Comparison of ENCODE assay signal across 29 mouse cellular contexts in genomic region chr10:23223336-23223735, GRCm38 (mm10).
DNase-seq lines count a peak whose midpoint lies in the region; ATAC-seq and TF ChIP-seq lines count a peak whose summit lies in the region.
"Had no signal": no experiment of that assay in that cellular context is flagged by ENCODE, and none has a peak within 500 bp of the region (broad histone marks: within the 10 kb centered on the region; RNA-seq: fewer than 3 reads in every experiment).

No protein-coding gene starts in this region.

- no peak for TF ChIP-seq CTCF in forebrain, postnatal 0 days (IDR thresholded peaks at IDR 0.05; ENCODE audit: low read depth)
- TF ChIP-seq CTCF in kidney, adult 2 months (conservative IDR thresholded peaks at IDR 0.05; ENCODE audit: insufficient read depth, insufficient read length, low read depth, low read length), result no peak

- TF ChIP-seq POLR2A in kidney, adult 2 months (IDR thresholded peaks at IDR 0.05; ENCODE audit: low read depth, low read length), result no peak

- H3K4me2 ChIP-seq in embryonic facial prominence, embryonic 14.5 days (ENCODE audit: low read depth, low read length), result no peak overlapping the region
- H3K4me2 ChIP-seq in forebrain, postnatal 0 days (ENCODE audit: low read depth), result no peak overlapping the region
- no peak overlapping the region for H3K4me2 ChIP-seq in forebrain, embryonic 11.5 days (ENCODE audit: low read depth, low read length, severe bottlenecking)
- no peak overlapping the region for H3K4me2 ChIP-seq in kidney, embryonic 15.5 days
- no peak overlapping the region for H3K4me2 ChIP-seq in midbrain, embryonic 11.5 days
- no peak overlapping the region for H3K4me2 ChIP-seq in midbrain, embryonic 15.5 days
- H3K4me2 ChIP-seq: embryonic facial prominence, embryonic 12.5 days; embryonic facial prominence, embryonic 15.5 days; forebrain, embryonic 13.5 days had no signal

- no peak overlapping the region for H3K27ac ChIP-seq in embryonic facial prominence, embryonic 14.5 days (replicated peaks; ENCODE audit: low read depth, low read length)
- no peak overlapping the region for H3K27ac ChIP-seq in embryonic facial prominence, embryonic 10.5 days (replicated peaks)
- no peak overlapping the region for H3K27ac ChIP-seq in forebrain, postnatal 0 days (ENCODE audit: low read depth, low read length)
- no peak overlapping the region for H3K27ac ChIP-seq in forebrain, embryonic 11.5 days (ENCODE audit: low read depth, low read length)
- 0 out of 2 replicates have a peak overlapping the region, but pooled peaks have one; percentile 68 for H3K27ac ChIP-seq in kidney, embryonic 15.5 days
- no peak overlapping the region for H3K27ac ChIP-seq in kidney, adult 2 months (ENCODE audit: insufficient read depth, low read depth, low read length)
- no peak overlapping the region for H3K27ac ChIP-seq in midbrain, embryonic 11.5 days (ENCODE audit: low read depth, low read length)
- H3K27ac ChIP-seq in midbrain, embryonic 15.5 days, result no peak overlapping the region
- H3K27ac ChIP-seq: embryonic facial prominence, embryonic 12.5 days; embryonic facial prominence, embryonic 15.5 days; forebrain, embryonic 10.5 days; forebrain, embryonic 13.5 days had no signal

- H3K4me3 ChIP-seq in embryonic facial prominence, embryonic 14.5 days (ENCODE audit: low read depth, low read length), result no peak overlapping the region
- no peak overlapping the region for H3K4me3 ChIP-seq in embryonic facial prominence, embryonic 10.5 days
- H3K4me3 ChIP-seq in forebrain, postnatal 0 days (ENCODE audit: low read depth, low read length), result no peak overlapping the region
- no peak overlapping the region for H3K4me3 ChIP-seq in forebrain, embryonic 11.5 days (ENCODE audit: low read depth, low read length)
- H3K4me3 ChIP-seq in kidney, embryonic 15.5 days (replicated peaks), result no peak overlapping the region
- H3K4me3 ChIP-seq in kidney, adult 2 months (ENCODE audit: insufficient read depth, low read depth, low read length), result no peak overlapping the region
- no peak overlapping the region for H3K4me3 ChIP-seq in midbrain, embryonic 11.5 days (ENCODE audit: low read depth, low read length)
- H3K4me3 ChIP-seq in midbrain, embryonic 15.5 days, result no peak overlapping the region
- H3K4me3 ChIP-seq: embryonic facial prominence, embryonic 12.5 days; embryonic facial prominence, embryonic 15.5 days; erythroblast, embryonic 14.5 days; forebrain, embryonic 10.5 days; forebrain, embryonic 13.5 days had no signal

- 71% methylated on average over 5 of the region's 5 CpGs for WGBS in embryonic facial prominence, embryonic 14.5 days
- WGBS in embryonic facial prominence, embryonic 10.5 days, result 90% methylated on average over 5 of the region's 5 CpGs
- 70% methylated on average over 5 of the region's 5 CpGs for WGBS in forebrain, postnatal 0 days
- 88% methylated on average over 5 of the region's 5 CpGs for WGBS in forebrain, embryonic 11.5 days
- WGBS in kidney, embryonic 15.5 days, result 69% methylated on average over 5 of the region's 5 CpGs
- WGBS in kidney, adult 2 months, result 78% methylated on average over 5 of the region's 5 CpGs
- 91% methylated on average over 5 of the region's 5 CpGs for WGBS in midbrain, embryonic 11.5 days
- 90% methylated on average over 5 of the region's 5 CpGs for WGBS in midbrain, embryonic 15.5 days

- peak; percentile 32 for DNase-seq in embryonic facial prominence, embryonic 14.5 days (ENCODE audit: low spot score)
- DNase-seq in embryonic facial prominence, embryonic 10.5 days (ENCODE audit: low spot score), result no peak
- no peak for DNase-seq in forebrain, postnatal 0 days
- DNase-seq in forebrain, embryonic 11.5 days (ENCODE audit: low spot score), result no peak
- DNase-seq in kidney, adult 2 months, result no peak
- peak; percentile 23 for DNase-seq in midbrain, embryonic 11.5 days (ENCODE audit: low spot score, missing footprints)
- DNase-seq: adrenal gland, adult 8-10 months; adrenal gland, postnatal 14 days; adrenal gland, postnatal 36 days; B cell, adult 2 months; cerebellum, adult 11 months; cerebellum, adult 18-20 months; cerebellum, adult 8-10 months; cerebellum, adult 9-11 months; cerebellum, postnatal 14 days; cerebellum, postnatal 36 days; embryo, embryonic 11 days had no signal

- no peaks in the 10 kb centered on the region for H3K4me1 ChIP-seq in embryonic facial prominence, embryonic 14.5 days (ENCODE audit: control insufficient read depth, insufficient read depth, low read length)
- H3K4me1 ChIP-seq in embryonic facial prominence, embryonic 10.5 days, result 0 out of 2 replicates have a peak, but pooled peaks cover 4% of the 10 kb centered on the region
- 0 out of 2 replicates have a peak, but pooled peaks cover 2% of the 10 kb centered on the region for H3K4me1 ChIP-seq in forebrain, postnatal 0 days (ENCODE audit: insufficient read depth)
- no peaks in the 10 kb centered on the region for H3K4me1 ChIP-seq in forebrain, embryonic 11.5 days (replicated peaks; ENCODE audit: control insufficient read depth, insufficient read depth, low read length)
- no peaks in the 10 kb centered on the region for H3K4me1 ChIP-seq in kidney, embryonic 15.5 days
- no peaks in the 10 kb centered on the region for H3K4me1 ChIP-seq in kidney, adult 2 months (ENCODE audit: control insufficient read depth, insufficient read depth, low read length)
- peaks cover 4% of the 10 kb centered on the region; the same call in 1 of the 2 replicates for H3K4me1 ChIP-seq in midbrain, embryonic 11.5 days (ENCODE audit: control insufficient read depth, insufficient read depth, low read length)
- H3K4me1 ChIP-seq in midbrain, embryonic 15.5 days, result no peaks in the 10 kb centered on the region; the same call in 1 of the 2 replicates
- H3K4me1 ChIP-seq: embryonic facial prominence, embryonic 12.5 days had no signal

- H3K9me3 ChIP-seq in embryonic facial prominence, embryonic 14.5 days (ENCODE audit: control insufficient read depth, low read length), result no peaks in the 10 kb centered on the region
- no peaks in the 10 kb centered on the region for H3K9me3 ChIP-seq in embryonic facial prominence, embryonic 10.5 days
- no peaks in the 10 kb centered on the region for H3K9me3 ChIP-seq in forebrain, postnatal 0 days (ENCODE audit: low read length)
- H3K9me3 ChIP-seq in forebrain, embryonic 11.5 days (ENCODE audit: control insufficient read depth, low read length), result no peaks in the 10 kb centered on the region
- no peaks in the 10 kb centered on the region for H3K9me3 ChIP-seq in kidney, embryonic 15.5 days (replicated peaks)
- no peaks in the 10 kb centered on the region for H3K9me3 ChIP-seq in midbrain, embryonic 11.5 days (ENCODE audit: control insufficient read depth, low read length)
- H3K9me3 ChIP-seq in midbrain, embryonic 15.5 days, result no peaks in the 10 kb centered on the region
- H3K9me3 ChIP-seq: embryonic facial prominence, embryonic 12.5 days; embryonic facial prominence, embryonic 15.5 days; forebrain, embryonic 10.5 days; forebrain, embryonic 13.5 days; G1E had no signal

- no peak overlapping the region for H3K9ac ChIP-seq in embryonic facial prominence, embryonic 14.5 days (ENCODE audit: low read depth, low read length)
- H3K9ac ChIP-seq in forebrain, postnatal 0 days, result no peak overlapping the region
- no peak overlapping the region for H3K9ac ChIP-seq in forebrain, embryonic 11.5 days (ENCODE audit: low read length)
- H3K9ac ChIP-seq in kidney, embryonic 15.5 days, result no peak overlapping the region
- no peak overlapping the region for H3K9ac ChIP-seq in midbrain, embryonic 11.5 days (ENCODE audit: low read length)
- no peak overlapping the region for H3K9ac ChIP-seq in midbrain, embryonic 15.5 days
- H3K9ac ChIP-seq: embryonic facial prominence, embryonic 12.5 days; embryonic facial prominence, embryonic 15.5 days; forebrain, embryonic 13.5 days had no signal

- no peaks in the 10 kb centered on the region for H3K27me3 ChIP-seq in embryonic facial prominence, embryonic 14.5 days (replicated peaks; ENCODE audit: control insufficient read depth, insufficient read depth, low read length)
- H3K27me3 ChIP-seq in embryonic facial prominence, embryonic 10.5 days (replicated peaks; ENCODE audit: low read depth, poor library complexity, severe bottlenecking), result no peaks in the 10 kb centered on the region
- no peaks in the 10 kb centered on the region for H3K27me3 ChIP-seq in forebrain, postnatal 0 days (ENCODE audit: insufficient read depth, low read length)
- H3K27me3 ChIP-seq in forebrain, embryonic 11.5 days (ENCODE audit: control insufficient read depth, insufficient read depth, low read length), result no peaks in the 10 kb centered on the region
- no peaks in the 10 kb centered on the region for H3K27me3 ChIP-seq in kidney, embryonic 15.5 days
- no peaks in the 10 kb centered on the region for H3K27me3 ChIP-seq in kidney, adult 2 months (replicated peaks; ENCODE audit: control insufficient read depth, insufficient read depth, low read length)
- no peaks in the 10 kb centered on the region for H3K27me3 ChIP-seq in midbrain, embryonic 11.5 days (ENCODE audit: control insufficient read depth, insufficient read depth, low read length)
- H3K27me3 ChIP-seq in midbrain, embryonic 15.5 days (replicated peaks), result no peaks in the 10 kb centered on the region
- H3K27me3 ChIP-seq: CH12.LX; embryonic facial prominence, embryonic 12.5 days; embryonic facial prominence, embryonic 15.5 days; forebrain, embryonic 13.5 days; Patski had no signal

- no peak for ATAC-seq in embryonic facial prominence, embryonic 14.5 days (ENCODE audit: low read depth)
- peak; percentile 56 for ATAC-seq in forebrain, postnatal 0 days
- no peak for ATAC-seq in forebrain, embryonic 11.5 days (replicated peaks; ENCODE audit: low FRiP score)
- no peak for ATAC-seq in kidney, embryonic 15.5 days (replicated peaks; ENCODE audit: low FRiP score)
- no peak for ATAC-seq in midbrain, embryonic 11.5 days (ENCODE audit: low FRiP score)
- ATAC-seq in midbrain, embryonic 15.5 days (replicated peaks), result no peak
- ATAC-seq: activated CD4-positive, CD25-positive, alpha-beta regulatory T cell, adult 4 months; CD4-positive, CD25-positive, alpha-beta regulatory T cell, adult 4 months; forebrain, embryonic 13.5 days; Patski had no signal

- no peaks in the 10 kb centered on the region for H3K36me3 ChIP-seq in embryonic facial prominence, embryonic 14.5 days (ENCODE audit: control insufficient read depth, insufficient read depth, low read length)
- no peaks in the 10 kb centered on the region for H3K36me3 ChIP-seq in embryonic facial prominence, embryonic 10.5 days (replicated peaks)
- H3K36me3 ChIP-seq in forebrain, postnatal 0 days (ENCODE audit: insufficient read depth), result no peaks in the 10 kb centered on the region
- no peaks in the 10 kb centered on the region for H3K36me3 ChIP-seq in forebrain, embryonic 11.5 days (ENCODE audit: control insufficient read depth, insufficient read depth, low read length)
- no peaks in the 10 kb centered on the region for H3K36me3 ChIP-seq in kidney, embryonic 15.5 days
- no peaks in the 10 kb centered on the region for H3K36me3 ChIP-seq in kidney, adult 2 months (ENCODE audit: control insufficient read depth, insufficient read depth, low read length)
- no peaks in the 10 kb centered on the region for H3K36me3 ChIP-seq in midbrain, embryonic 11.5 days (ENCODE audit: control insufficient read depth, insufficient read depth, low read length)
- no peaks in the 10 kb centered on the region for H3K36me3 ChIP-seq in midbrain, embryonic 15.5 days (replicated peaks)
- H3K36me3 ChIP-seq: embryonic facial prominence, embryonic 12.5 days; embryonic facial prominence, embryonic 15.5 days; forebrain, embryonic 10.5 days; G1E had no signal

Comparison
In these comparisons a context has a peak if more than half of its experiments do, and no peak if none do; other contexts are left out.
1. DNase-seq: peak in embryonic facial prominence, embryonic 14.5 days (single experiment) and midbrain, embryonic 11.5 days (single experiment); none in embryonic facial prominence, embryonic 10.5 days (single experiment), forebrain, postnatal 0 days (single experiment), forebrain, embryonic 11.5 days (single experiment) and kidney, adult 2 months (single experiment).